Mouse (Mus musculus) layer of hippocampus, adult 2 months (tissue): Measurements from ENCODE around the gene Gm10639. TPM values are rescaled to one million over a fixed set of nuclear protein-coding genes. Genes with fewer than 3 reads are reported as not detected.
"Not testable (repeated sequence)": the region's sequence is repeated elsewhere in the genome, so short reads cannot be mapped to it uniquely, and the experiment has no call there.

Source experiments
- DNase-seq, 2 experiments: peaks; one replicate each; pipeline ENCODE4 v3.0.0; 2022; ENCODE audit warnings: low spot score in 2 of 2
- H3K27ac ChIP-seq: fragments of 200-600 bp; 2 replicates; pipeline ENCODE4 v1.8.1; 2022
- H3K4me3 ChIP-seq: fragments of 200-600 bp; 2 replicates; pipeline ENCODE4 v1.8.1; 2022; ENCODE audit warnings: mild to moderate bottlenecking
- CTCF ChIP-seq: fragments of 200-600 bp; conservative IDR thresholded peaks from 2 replicates; pipeline ENCODE4 v1.8.1; 2022; ENCODE audit warnings: antibody characterized with exemption, mild to moderate bottlenecking, moderate library complexity
- long read RNA-seq, 2 experiments: library from polyadenylated mRNA; stranded (forward); transcript quantifications; one replicate each; pipeline ENCODE4 v2.0.0; 2021; ENCODE audit warnings: borderline mapping rate in 2 of 2
- total RNA-seq, 2 experiments: library from RNA; stranded (reverse); gene quantifications; 2 replicates each; pipeline ENCODE4 v1.2.3; 2021

Gm10639 gene
- total RNA-seq = not detected
- long read RNA-seq, experiment 1 = 0 reads
- long read RNA-seq, experiment 2 = 0 reads

GRCm38 (mm10) chr9:78289723-78290122 is at the start of gene Gm10639:
Gm10639 (plus strand) TSS chr9:78289923.
- DNase-seq, H3K27ac ChIP-seq, H3K4me3 ChIP-seq: not testable (repeated sequence)

GRCm38 (mm10) chr9:78255683-78256470 is 33.8 kb upstream of the Gm10639 start:
- not testable (repeated sequence) for H3K4me3 ChIP-seq, DNase-seq, H3K27ac ChIP-seq

GRCm38 (mm10) chr9:78256914-78257313 is 32.8 kb upstream of the Gm10639 start, which contains the start of gene Gm3776:
Gm3776 (plus strand) TSS chr9:78257129.
- not testable (repeated sequence) for H3K27ac ChIP-seq, H3K4me3 ChIP-seq, DNase-seq

- TF ChIP-seq CTCF = peak; percentile 58
- DNase-seq = peak; percentile 8 to 50
- H3K27ac ChIP-seq, H3K4me3 ChIP-seq: not testable (repeated sequence)
Measured at GRCm38 (mm10) chr9:78259688-78260087, 30.0 kb upstream of the Gm10639 start.

- H3K27ac ChIP-seq, DNase-seq, H3K4me3 ChIP-seq: not testable (repeated sequence)
Measured at GRCm38 (mm10) chr9:78270945-78271344, 18.8 kb upstream of the Gm10639 start.

GRCm38 (mm10) chr9:78282002-78282711 is 7.6 kb upstream of the Gm10639 start:
- H3K27ac ChIP-seq, DNase-seq, H3K4me3 ChIP-seq: not testable (repeated sequence)

- not testable (repeated sequence) for H3K4me3 ChIP-seq, DNase-seq, H3K27ac ChIP-seq
Measured at GRCm38 (mm10) chr9:78289063-78289462, 660 bp upstream of the Gm10639 start.

GRCm38 (mm10) chr9:78292462-78292861 is 2.7 kb downstream of the Gm10639 start:
- H3K4me3 ChIP-seq, H3K27ac ChIP-seq, DNase-seq: not testable (repeated sequence)

- not testable (repeated sequence) for H3K27ac ChIP-seq, H3K4me3 ChIP-seq, DNase-seq
Measured at GRCm38 (mm10) chr9:78293683-78294082, 4.0 kb downstream of the Gm10639 start.

- not testable (repeated sequence) for H3K4me3 ChIP-seq, DNase-seq, H3K27ac ChIP-seq
Measured at GRCm38 (mm10) chr9:78294781-78295180, 5.1 kb downstream of the Gm10639 start.

GRCm38 (mm10) chr9:78296089-78296488 is 6.4 kb downstream of the Gm10639 start:
- not testable (repeated sequence) for H3K4me3 ChIP-seq, H3K27ac ChIP-seq
- peak; percentile 79 for TF ChIP-seq CTCF
- DNase-seq = peak in 1 of 2 experiments; percentile 25

GRCm38 (mm10) chr9:78298232-78298631 is 8.5 kb downstream of the Gm10639 start:
- no peak overlapping the region for H3K27ac ChIP-seq
- DNase-seq = no peak

GRCm38 (mm10) chr9:78299143-78299542 is 9.4 kb downstream of the Gm10639 start:
- DNase-seq, H3K27ac ChIP-seq, H3K4me3 ChIP-seq: not testable (repeated sequence)

More at GRCm38 (mm10) chr9:78298232-78298631, 8.5 kb downstream of the Gm10639 start:
- H3K4me3 ChIP-seq = no peak overlapping the region
- TF ChIP-seq CTCF = no peak

- H3K4me3 ChIP-seq, H3K27ac ChIP-seq, DNase-seq: not testable (repeated sequence)
Measured at GRCm38 (mm10) chr9:78308122-78308521, 18.4 kb downstream of the Gm10639 start.
